Mouse (Mus musculus) ES-Bruce4 (cell line): ENCODE data around the gene Vangl1.

Experiments used
- CTCF ChIP-seq: IDR thresholded peaks from one replicate; pipeline ENCODE4 v1.8.1; 2011; ENCODE audit warnings: low read depth, low read length
- EP300 ChIP-seq: IDR thresholded peaks from 2 replicates; pipeline ENCODE4 v1.6.1; 2011; ENCODE audit warnings: low read depth, low read length; ENCODE audit not compliant: insufficient read depth
- POLR2A ChIP-seq: IDR thresholded peaks from one replicate; pipeline ENCODE4 v1.8.1; 2011; ENCODE audit warnings: low read length; ENCODE audit not compliant: insufficient read depth

- TF ChIP-seq POLR2A: no peak
- no peak for TF ChIP-seq CTCF
- no peak for TF ChIP-seq EP300
These were observed 13.9 kb downstream of the Vangl1 start for GRCm38 (mm10) chr3:102190642-102191041.
